Mouse (Mus musculus): ENCODE data around the gene Vmn1r236.
A peak's percentile ranks its signal among the peaks of the same experiment; 100 is the strongest.

Gene Vmn1r236

GRCm38 (mm10) chr17:21282642-21283041, at the start of gene Vmn1r236:
Gene Vmn1r236, plus strand, starts transcription at chr17:21282942.
- no peak for DNase-seq (ENCODE audit: low spot score in 2 of 2)

- DNase-seq (ENCODE audit: low spot score in 2 of 2) = no peak
Measured at GRCm38 (mm10) chr17:21256111-21256510, 26.6 kb upstream of the Vmn1r236 start, which contains the start of gene Vmn1r235. Gene Vmn1r235, plus strand, starts transcription at chr17:21256411.

DNA sequence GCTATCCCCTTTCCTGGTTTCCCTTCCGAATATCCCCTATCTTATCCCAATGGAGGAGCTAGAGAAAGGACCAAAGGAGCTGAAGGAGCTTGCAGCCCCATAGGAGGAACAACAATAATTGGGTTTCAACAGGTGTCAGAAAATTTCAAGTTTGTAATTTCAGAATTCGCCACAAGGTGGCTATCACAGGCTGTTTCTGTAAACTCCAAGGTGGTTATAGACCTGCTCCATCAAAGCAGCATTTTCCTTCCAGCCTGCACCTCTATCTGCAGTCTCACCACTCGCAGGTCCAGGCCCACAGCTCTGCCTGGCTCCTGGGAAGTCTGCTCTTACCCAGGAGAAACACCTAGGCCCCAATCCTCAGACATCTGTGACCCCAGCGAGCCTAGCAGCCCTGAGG, 10.6 kb upstream of the Vmn1r236 start:
- peak; percentile 16 to 61 for DNase-seq (ENCODE audit: low spot score in 2 of 2)

GRCm38 (mm10) chr17:21284395-21284794, 1.7 kb downstream of the Vmn1r236 start:
- DNase-seq (ENCODE audit: low spot score in 2 of 2) = no peak

- no peak for DNase-seq (ENCODE audit: low spot score in 2 of 2)
Measured at GRCm38 (mm10) chr17:21289695-21290094, 7.0 kb downstream of the Vmn1r236 start.

DNA sequence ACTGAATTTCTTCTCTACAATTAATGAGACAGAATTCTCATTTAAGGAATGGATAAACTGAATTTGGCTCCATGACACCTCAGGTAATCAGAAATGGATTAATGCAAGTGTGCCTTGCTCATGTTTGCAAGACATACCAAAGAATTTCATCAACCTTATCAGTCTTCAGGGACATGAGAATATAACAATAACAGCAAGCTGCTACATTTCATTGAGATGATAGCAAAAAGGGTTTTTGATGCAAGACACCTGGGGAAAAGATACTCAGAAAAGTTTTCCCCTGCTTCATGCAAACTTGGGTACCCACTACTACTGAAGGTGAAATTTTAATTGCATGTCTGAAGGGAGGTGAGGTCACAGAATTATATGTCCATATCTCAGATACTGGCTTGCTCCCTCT, 28.8 kb downstream of the Vmn1r236 start, which contains the start of gene Vmn1r237:
Gene Vmn1r237, plus strand, starts transcription at position 301 of the 400 bp plus-strand sequence.
- DNase-seq (ENCODE audit: low spot score in 2 of 2) = no peak

Data from spleen, postnatal 4 days (tissue).